Mouse (Mus musculus) mouse trophoblast stem cell (cell line): ENCODE results near the gene Gk.

Source experiments
- in situ Hi-C, 2 experiments: fragments of 300-500 bp; cut with MseI, MboI; formaldehyde crosslinking; loops; 2 replicates in 1 of 2; 3 replicates in 1 of 2; pipeline ENCODE4 v1.15.1; 2025

Gene Gk

GRCm38 (mm10) chrX:85776544-85777087, at the start of gene Gk:
Gene Gk (minus strand): TSS chrX:85776819.
- in situ Hi-C loops = no loop called here

GRCm38 (mm10) chrX:85804706-85805376, 28.2 kb upstream of the Gk start:
- in situ Hi-C loops = no loop called here

GRCm38 (mm10) chrX:85803006-85803405, 26.4 kb upstream of the Gk start:
- in situ Hi-C loops = no loop called here

- in situ Hi-C loops = no loop called here
Observed at GRCm38 (mm10) chrX:85797449-85797848, 20.8 kb upstream of the Gk start.

- in situ Hi-C loops = no loop called here
Observed at GRCm38 (mm10) chrX:85778346-85778745, 1.7 kb upstream of the Gk start.

GRCm38 (mm10) chrX:85777141-85777540, 522 bp upstream of the Gk start:
- in situ Hi-C loops = no loop called here

- in situ Hi-C loops = no loop called here
Observed at GRCm38 (mm10) chrX:85775879-85776543, 608 bp downstream of the Gk start.

GRCm38 (mm10) chrX:85771303-85771702, 5.3 kb downstream of the Gk start:
- in situ Hi-C loops = no loop called here

GRCm38 (mm10) chrX:85770747-85771146, 5.9 kb downstream of the Gk start:
- in situ Hi-C loops = no loop called here

- in situ Hi-C loops = no loop called here
Observed at GRCm38 (mm10) chrX:85768578-85768977, 8.0 kb downstream of the Gk start.

- in situ Hi-C loops = no loop called here
Observed at GRCm38 (mm10) chrX:85756005-85756404, 20.6 kb downstream of the Gk start.

GRCm38 (mm10) chrX:85743837-85744236, 32.8 kb downstream of the Gk start:
- in situ Hi-C loops = no loop called here

- in situ Hi-C loops = no loop called here
Observed at GRCm38 (mm10) chrX:85733228-85733627, 43.4 kb downstream of the Gk start.

GRCm38 (mm10) chrX:85731133-85731938, 45.3 kb downstream of the Gk start:
- in situ Hi-C loops = no loop called here

- in situ Hi-C loops = no loop called here
Observed at GRCm38 (mm10) chrX:85721226-85721625, 55.4 kb downstream of the Gk start.

- in situ Hi-C loops = no loop called here
Observed at GRCm38 (mm10) chrX:85710399-85710798, 66.2 kb downstream of the Gk start.

GRCm38 (mm10) chrX:85705715-85706114, 70.9 kb downstream of the Gk start:
- in situ Hi-C loops = no loop called here

- in situ Hi-C loops = no loop called here
Observed at GRCm38 (mm10) chrX:85683723-85684122, 92.9 kb downstream of the Gk start.

- in situ Hi-C loops = no loop called here
Observed at GRCm38 (mm10) chrX:85682125-85682524, 94.5 kb downstream of the Gk start.

GRCm38 (mm10) chrX:85676808-85677207, 99.8 kb downstream of the Gk start:
- in situ Hi-C loops = loop anchor here (10.0 kb wide), 1 partner anchor 238 kb away; no protein-coding TSS in a partner anchor
